Mouse (Mus musculus): ENCODE results near the gene P2ry14.
"Not testable (repeated sequence)": the region's sequence is repeated elsewhere in the genome, so short reads cannot be mapped to it uniquely, and the experiment has no call there.

Gene P2ry14

DNA sequence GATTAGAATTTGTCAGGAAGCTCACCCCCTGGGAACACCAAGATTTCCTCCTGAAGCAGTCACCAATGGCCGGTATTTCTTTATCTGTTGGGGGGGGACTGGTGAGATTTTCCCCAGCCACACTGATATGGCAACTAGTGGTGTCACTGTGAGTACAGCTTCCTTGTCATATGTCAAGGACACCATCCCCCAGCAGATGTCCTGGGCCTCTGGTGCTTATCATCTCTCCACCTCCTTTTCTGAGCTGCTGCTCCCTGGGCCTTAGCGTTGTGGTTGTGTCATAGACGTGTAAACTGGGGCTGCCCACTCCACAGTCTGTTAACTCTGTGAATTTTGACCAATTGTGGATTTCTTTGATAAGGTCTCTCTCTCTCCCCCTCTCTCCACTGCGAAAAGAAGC, 49.0 kb downstream of the P2ry14 start:
- no peak for DNase-seq (ENCODE audit: low spot score)

- no peak for DNase-seq (ENCODE audit: low spot score)
Observed at GRCm38 (mm10) chr3:59102146-59102545, 51.3 kb downstream of the P2ry14 start.

GRCm38 (mm10) chr3:59101218-59101986, 52.0 kb downstream of the P2ry14 start, which contains the start of gene Gpr171:
Gene Gpr171, minus strand, starts transcription at chr3:59101821.
- no peak for DNase-seq (ENCODE audit: low spot score)

- no peak for DNase-seq (ENCODE audit: low spot score)
Observed at GRCm38 (mm10) chr3:59098540-59098939, 54.9 kb downstream of the P2ry14 start.

GRCm38 (mm10) chr3:59097421-59097820, 56.0 kb downstream of the P2ry14 start:
- no peak for DNase-seq (ENCODE audit: low spot score)

DNA sequence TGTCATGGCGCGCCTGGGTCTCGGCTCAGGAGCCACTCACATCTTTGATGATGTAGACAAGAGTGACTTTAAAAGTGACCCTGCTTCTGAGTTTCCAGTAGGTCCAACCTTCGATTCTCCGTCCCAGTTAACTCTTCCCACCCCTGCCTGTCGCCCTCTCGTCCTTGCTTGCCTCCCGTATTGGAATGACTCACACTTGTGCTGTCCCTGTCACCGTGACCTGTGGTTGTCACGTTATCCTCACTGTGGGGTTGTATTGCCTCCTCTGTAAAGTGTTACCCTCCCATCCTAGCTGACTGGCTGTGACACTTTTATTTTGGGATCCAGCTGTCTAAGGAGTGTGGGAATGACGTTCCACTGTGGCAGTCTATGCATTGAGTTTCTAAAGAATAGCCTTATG, 60.7 kb downstream of the P2ry14 start:
- no peak for DNase-seq (ENCODE audit: low spot score)

- DNase-seq (ENCODE audit: low spot score): no peak
Observed at GRCm38 (mm10) chr3:59080919-59081318, 72.5 kb downstream of the P2ry14 start.

GRCm38 (mm10) chr3:59080293-59080916, 73.0 kb downstream of the P2ry14 start:
- DNase-seq (ENCODE audit: low spot score): no peak

GRCm38 (mm10) chr3:59079327-59079726, 74.1 kb downstream of the P2ry14 start:
- DNase-seq (ENCODE audit: low spot score): no peak

- DNase-seq (ENCODE audit: low spot score): no peak
Observed at GRCm38 (mm10) chr3:59078585-59078984, 74.8 kb downstream of the P2ry14 start.

GRCm38 (mm10) chr3:59077278-59077677, 76.1 kb downstream of the P2ry14 start:
- DNase-seq (ENCODE audit: low spot score): no peak

DNA sequence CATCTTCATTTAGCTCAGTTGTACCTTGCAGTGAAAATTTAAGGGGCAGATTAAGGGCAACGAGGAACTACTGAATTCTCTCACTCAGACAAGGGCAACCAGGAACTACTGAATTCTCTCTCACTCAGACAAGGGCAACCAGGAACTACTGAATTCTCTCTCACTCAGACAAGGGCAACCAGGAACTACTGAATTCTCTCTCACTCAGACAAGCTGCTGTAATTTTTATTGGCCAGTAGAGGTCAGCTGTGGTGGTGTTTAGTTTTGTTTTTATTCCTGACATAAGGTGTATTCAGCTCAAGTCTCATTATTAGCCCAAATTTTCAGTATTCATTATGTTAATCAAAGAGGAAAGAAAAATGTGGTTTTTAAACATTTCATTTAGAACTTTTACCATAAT, 84.3 kb downstream of the P2ry14 start:
- DNase-seq (ENCODE audit: low spot score): not testable (repeated sequence)

- DNase-seq (ENCODE audit: low spot score): no peak
Observed at GRCm38 (mm10) chr3:59066558-59067294, 86.7 kb downstream of the P2ry14 start.

GRCm38 (mm10) chr3:59065937-59066336, 87.5 kb downstream of the P2ry14 start:
- DNase-seq (ENCODE audit: low spot score): no peak
